Mouse (Mus musculus): ENCODE results near the gene Plekhm2. TPM values are rescaled to one million over a fixed set of nuclear protein-coding genes. Genes with fewer than 3 reads are reported as not detected.

Gene Plekhm2
- polyA plus RNA-seq, 1 experiment from 2014 or later = 8.5 TPM

DNA sequence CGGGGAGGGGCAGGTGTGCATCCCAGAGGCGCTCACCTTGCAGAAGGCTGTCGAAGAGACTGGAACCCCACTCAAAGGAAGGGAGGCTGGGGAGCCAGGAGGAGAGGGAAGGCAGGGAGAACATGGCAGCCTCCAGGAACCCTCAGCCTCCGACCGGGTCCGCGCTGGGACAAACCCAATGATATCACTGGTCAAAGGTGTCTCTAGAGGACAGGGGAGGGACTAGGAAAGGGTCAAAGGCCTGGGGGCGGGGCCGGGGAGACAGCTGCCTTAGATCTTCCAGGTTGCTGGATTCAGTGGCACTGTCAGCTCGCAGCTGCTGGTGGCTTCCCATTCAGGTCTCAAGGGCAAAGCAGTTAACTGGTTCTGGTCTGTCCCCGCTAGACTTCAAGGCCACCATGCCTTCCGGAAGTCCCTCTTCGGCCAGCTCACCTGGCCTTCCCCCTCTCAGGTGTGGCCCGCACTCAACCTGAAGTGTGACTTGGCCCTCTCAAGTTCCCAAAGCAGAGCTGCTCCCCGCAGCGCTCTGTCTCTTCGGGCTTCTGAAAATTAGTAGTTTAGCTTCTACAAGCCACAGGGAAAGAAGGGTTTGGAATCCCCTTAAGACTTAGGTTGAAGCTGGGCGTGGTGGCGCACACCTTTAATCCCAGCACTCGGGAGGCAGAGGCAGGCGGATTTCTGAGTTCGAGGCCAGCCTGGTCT is 46.7 kb downstream of the Plekhm2 start:
- no peaks in the 10 kb centered on the region for H3K27me3 ChIP-seq
- no peaks in the 10 kb centered on the region for H3K36me3 ChIP-seq
- peak overlapping the region; percentile 58 for H3K9ac ChIP-seq
- peaks cover 13% of the 10 kb centered on the region; the same call in 1 of the 2 replicates for H3K4me1 ChIP-seq
- peak overlapping the region; percentile 34 for H3K4me3 ChIP-seq
- WGBS = 16% methylated on average over 22 of the region's 22 CpGs
- H3K9me3 ChIP-seq = no peaks in the 10 kb centered on the region
- peak overlapping the region; percentile 70 for H3K4me2 ChIP-seq
- no peak for ATAC-seq (ENCODE audit: insufficient number of reproducible peaks, insufficient read depth, low FRiP score, low TSS enrichment, low read depth)
- no peak overlapping the region for H3K27ac ChIP-seq

DNA sequence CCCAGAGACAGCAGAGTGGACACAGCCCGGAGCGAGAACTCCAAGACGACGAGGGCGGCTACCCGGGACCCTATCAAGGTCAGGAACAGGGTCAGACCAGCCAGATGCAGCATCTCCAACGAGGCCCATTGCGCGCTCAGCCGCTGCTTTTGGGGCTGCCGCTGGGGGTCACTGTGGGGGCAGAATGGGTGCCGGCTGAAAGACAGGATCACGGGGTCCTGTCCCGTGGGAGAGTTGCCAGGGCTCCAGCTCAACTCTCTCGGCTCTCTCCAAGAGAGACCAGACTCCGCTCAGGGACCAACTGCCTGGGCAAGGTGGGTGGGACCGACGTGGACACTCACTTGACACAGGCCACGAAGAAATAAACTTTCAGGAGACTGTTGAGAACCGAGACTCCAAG is 47.4 kb downstream of the Plekhm2 start:
- Histone ChIP-seq H3K4me1 (peaks cover 13% of the 10 kb centered on the region; the same call in 1 of the 2 replicates), H3K4me3 (peak overlapping the region; percentile 34), H3K36me3 (no peaks in the 10 kb centered on the region), H3K27ac (no peak overlapping the region), H3K4me2 (peak overlapping the region; percentile 70), H3K9ac (peak overlapping the region; percentile 58), H3K9me3 (no peaks in the 10 kb centered on the region), H3K27me3 (no peaks in the 10 kb centered on the region)
- ATAC-seq (ENCODE audit: insufficient number of reproducible peaks, insufficient read depth, low FRiP score, low TSS enrichment, low read depth) = no peak
- WGBS = 7% methylated on average over 20 of the region's 20 CpGs

DNA sequence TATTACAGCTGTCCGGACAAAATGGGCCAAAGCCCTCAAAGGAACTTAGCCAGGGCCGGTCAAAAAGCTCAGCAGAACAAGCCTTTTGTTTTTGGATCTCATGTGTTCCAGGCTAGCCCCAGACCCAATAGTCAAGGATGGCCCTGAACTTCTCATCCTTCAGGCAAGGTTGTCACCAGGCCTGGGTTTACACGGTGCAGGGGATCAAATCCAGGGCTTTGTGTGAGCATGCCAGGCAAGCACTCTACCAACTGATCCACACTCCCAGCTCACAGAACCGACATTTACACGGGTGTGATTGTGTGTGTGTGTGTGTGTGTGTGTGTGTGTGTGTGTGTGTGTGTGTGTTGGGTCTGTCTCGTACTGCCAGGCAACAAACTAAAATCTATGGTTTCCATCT is 47.9 kb downstream of the Plekhm2 start:
- Histone ChIP-seq H3K36me3 (no peaks in the 10 kb centered on the region), H3K9me3 (no peaks in the 10 kb centered on the region), H3K27me3 (no peaks in the 10 kb centered on the region), H3K9ac (no peak overlapping the region), H3K4me3 (no peak overlapping the region), H3K4me1 (peaks cover 17% of the 10 kb centered on the region; the same call in 1 of the 2 replicates), H3K27ac (no peak overlapping the region), H3K4me2 (no peak overlapping the region)
- ATAC-seq (ENCODE audit: insufficient number of reproducible peaks, insufficient read depth, low FRiP score, low TSS enrichment, low read depth) = no peak
- 72% methylated on average over 6 of the region's 6 CpGs for WGBS

DNA sequence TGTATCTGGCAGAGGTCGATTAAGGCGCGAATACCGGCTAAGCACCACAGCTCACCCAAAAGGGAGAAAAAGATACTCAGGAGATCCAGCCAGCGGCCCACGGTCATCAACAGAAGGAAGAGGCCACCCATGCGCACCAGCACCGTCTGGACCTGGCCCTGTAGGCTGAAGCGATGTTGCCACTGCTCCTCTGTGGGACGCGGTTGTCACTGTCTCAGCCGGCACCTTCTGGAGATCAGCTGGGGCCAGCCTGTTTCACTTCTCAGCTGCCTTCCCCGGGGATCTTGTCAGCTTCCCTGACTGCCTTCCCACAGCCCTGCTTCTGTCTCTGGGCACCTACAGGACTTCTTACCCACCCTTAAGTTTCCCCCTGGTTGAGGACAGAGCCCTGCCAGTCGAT is 49.8 kb downstream of the Plekhm2 start:
- no peak for ATAC-seq (ENCODE audit: insufficient number of reproducible peaks, insufficient read depth, low FRiP score, low TSS enrichment, low read depth)
- 85% methylated on average over 14 of the region's 14 CpGs for WGBS
- no peaks in the 10 kb centered on the region for H3K9me3 ChIP-seq
- H3K27me3 ChIP-seq = no peaks in the 10 kb centered on the region
- H3K36me3 ChIP-seq = no peaks in the 10 kb centered on the region
- H3K4me3 ChIP-seq = no peak overlapping the region
- H3K4me1 ChIP-seq = peaks cover 19% of the 10 kb centered on the region; the same call in 1 of the 2 replicates
- H3K9ac ChIP-seq = no peak overlapping the region
- H3K27ac ChIP-seq = no peak overlapping the region
- H3K4me2 ChIP-seq = no peak overlapping the region

DNA sequence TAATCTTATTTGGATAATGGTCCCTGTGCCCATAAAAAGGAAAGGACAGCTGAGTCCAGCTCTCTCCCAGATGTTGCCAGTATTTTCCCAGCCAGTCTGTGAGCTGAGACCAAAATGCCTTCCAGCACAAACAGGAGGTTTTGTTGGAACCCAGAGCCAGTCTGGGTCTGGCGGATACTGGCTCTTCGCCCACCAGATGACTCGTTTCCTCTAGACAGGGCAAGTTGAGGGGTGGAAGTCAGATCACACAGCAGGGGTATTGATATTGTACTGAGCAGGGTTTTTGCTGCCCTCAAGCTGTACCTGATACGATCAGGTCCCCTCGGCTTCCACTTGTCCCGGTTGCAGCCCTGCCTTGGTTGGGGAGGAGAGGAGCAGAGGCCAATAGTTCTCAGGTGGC is 55.2 kb downstream of the Plekhm2 start:
- Histone ChIP-seq H3K27ac (no peak overlapping the region), H3K4me1 (0 out of 2 replicates have a peak, but pooled peaks cover 6% of the 10 kb centered on the region), H3K4me2 (no peak overlapping the region), H3K9ac (peak overlapping the region; percentile 1; the same call in 1 of the 2 replicates), H3K27me3 (no peaks in the 10 kb centered on the region), H3K9me3 (no peaks in the 10 kb centered on the region), H3K36me3 (no peaks in the 10 kb centered on the region), H3K4me3 (no peak overlapping the region)
- WGBS = 63% methylated on average over 6 of the region's 6 CpGs
- ATAC-seq (ENCODE audit: insufficient number of reproducible peaks, insufficient read depth, low FRiP score, low TSS enrichment, low read depth) = no peak

DNA sequence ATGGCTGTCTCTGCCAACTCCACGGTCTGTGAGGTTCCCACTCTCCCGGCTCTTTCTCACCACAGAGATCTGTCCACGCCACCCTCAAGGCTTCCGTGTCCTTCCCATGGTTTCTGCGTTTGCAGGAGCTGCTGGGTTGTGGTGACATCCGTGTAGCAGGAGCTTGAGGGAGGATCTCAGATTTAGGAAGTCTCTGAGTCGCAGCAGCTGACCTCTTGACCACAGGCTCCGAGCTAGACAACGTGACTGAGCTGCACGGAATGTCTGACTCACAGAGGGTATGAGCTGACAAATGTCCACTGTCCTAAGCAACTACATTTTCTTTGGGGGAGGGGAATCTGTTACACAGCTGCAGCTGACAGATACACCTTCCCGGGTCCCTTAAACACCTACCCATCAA is 58.8 kb downstream of the Plekhm2 start, which contains the start of gene Fblim1:
Gene Fblim1 (minus strand): TSS at position 236 of the 400 bp plus-strand sequence.
- no peak within 1 kb of the TSS for H3K27ac ChIP-seq
- no peak within 1 kb of the TSS for H3K4me2 ChIP-seq
- no peaks in the 10 kb centered on the region for H3K9me3 ChIP-seq
- no peak for ATAC-seq (ENCODE audit: insufficient number of reproducible peaks, insufficient read depth, low FRiP score, low TSS enrichment, low read depth)
- peaks cover 9% of the 10 kb centered on the region; the same call in 1 of the 2 replicates for H3K4me1 ChIP-seq
- H3K4me3 ChIP-seq = no peak within 1 kb of the TSS
- H3K9ac ChIP-seq = no peak within 1 kb of the TSS
- H3K36me3 ChIP-seq = no peaks in the 10 kb centered on the region
- no peaks in the 10 kb centered on the region for H3K27me3 ChIP-seq
- WGBS = 82% methylated on average over 11 of the region's 11 CpGs

DNA sequence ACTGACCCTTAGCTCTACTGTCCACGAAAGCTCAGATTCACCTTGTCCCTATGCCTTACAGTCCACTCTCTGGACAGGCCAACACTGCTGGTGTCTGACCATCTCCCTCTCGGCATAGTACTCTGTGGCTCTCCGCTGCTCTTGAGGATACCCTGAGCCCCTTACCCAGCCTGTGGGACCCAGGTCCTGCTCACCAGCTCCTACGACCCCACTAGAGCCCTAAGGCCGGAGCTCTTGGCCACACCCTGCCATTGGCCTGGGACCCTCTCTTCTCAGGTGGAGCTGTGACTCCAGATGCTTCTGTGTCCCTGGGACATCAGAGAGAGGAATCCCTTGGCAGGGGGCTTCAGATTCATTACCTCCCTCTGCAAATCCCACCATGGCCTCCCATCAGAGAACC is 59.3 kb downstream of the Plekhm2 start:
- Histone ChIP-seq H3K27ac (no peak overlapping the region), H3K4me1 (peaks cover 10% of the 10 kb centered on the region), H3K36me3 (no peaks in the 10 kb centered on the region), H3K27me3 (no peaks in the 10 kb centered on the region), H3K9ac (no peak overlapping the region), H3K4me3 (no peak overlapping the region), H3K4me2 (no peak overlapping the region), H3K9me3 (no peaks in the 10 kb centered on the region)
- ATAC-seq (ENCODE audit: insufficient number of reproducible peaks, insufficient read depth, low FRiP score, low TSS enrichment, low read depth) = no peak
- 89% methylated on average over 5 of the region's 5 CpGs for WGBS

DNA sequence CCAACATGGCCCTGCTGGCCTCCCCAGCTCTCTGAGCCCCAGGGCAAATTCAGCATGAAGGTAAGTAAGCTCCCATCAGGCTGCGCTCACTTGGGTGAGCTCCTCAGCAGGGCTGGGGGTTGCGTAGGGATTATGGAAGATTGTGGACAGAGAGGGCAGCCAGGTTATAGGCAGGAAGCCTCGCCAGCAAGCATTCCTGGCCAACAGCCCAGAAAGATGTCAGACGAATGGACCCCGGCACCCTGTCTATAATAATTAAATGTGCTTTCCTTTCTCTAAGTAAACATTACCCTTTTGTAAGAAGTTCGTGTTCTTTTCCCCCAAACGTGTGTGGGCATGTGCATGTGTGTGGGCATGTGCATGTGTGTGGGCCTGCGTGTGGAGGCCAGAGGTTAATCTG is 60.2 kb downstream of the Plekhm2 start:
- H3K27me3 ChIP-seq = no peaks in the 10 kb centered on the region
- no peak for ATAC-seq (ENCODE audit: insufficient number of reproducible peaks, insufficient read depth, low FRiP score, low TSS enrichment, low read depth)
- H3K9me3 ChIP-seq = no peaks in the 10 kb centered on the region
- 48% methylated on average over 8 of the region's 8 CpGs for WGBS
- H3K27ac ChIP-seq = peak overlapping the region; percentile 48
- no peak overlapping the region for H3K9ac ChIP-seq
- H3K36me3 ChIP-seq = no peaks in the 10 kb centered on the region
- no peak overlapping the region for H3K4me3 ChIP-seq
- peaks cover 18% of the 10 kb centered on the region for H3K4me1 ChIP-seq
- no peak overlapping the region for H3K4me2 ChIP-seq

DNA sequence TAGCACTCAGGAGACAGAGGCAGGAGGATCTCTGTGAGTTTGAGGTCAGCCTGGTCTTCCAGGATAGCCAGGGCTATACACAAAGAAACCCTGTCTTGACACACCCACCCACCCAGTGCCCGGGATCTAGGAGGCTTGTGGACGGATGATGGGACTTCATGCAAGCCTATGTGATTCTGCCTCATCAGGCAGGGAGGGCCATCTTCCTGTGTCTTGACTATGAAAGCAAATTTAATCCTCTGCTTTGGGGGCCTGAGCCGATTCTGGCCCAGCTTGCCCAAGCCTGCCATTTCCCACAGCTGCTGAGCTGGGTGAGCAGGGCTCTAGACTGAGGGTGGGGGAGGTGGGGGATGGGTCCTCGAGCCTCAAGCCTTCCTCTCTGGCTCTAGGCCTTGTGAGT is 60.8 kb downstream of the Plekhm2 start:
- H3K4me3 ChIP-seq = no peak overlapping the region
- no peaks in the 10 kb centered on the region for H3K36me3 ChIP-seq
- no peaks in the 10 kb centered on the region for H3K9me3 ChIP-seq
- H3K27ac ChIP-seq = peak overlapping the region; percentile 48; the same call in 1 of the 2 replicates
- no peak for ATAC-seq (ENCODE audit: insufficient number of reproducible peaks, insufficient read depth, low FRiP score, low TSS enrichment, low read depth)
- WGBS = 60% methylated on average over 4 of the region's 4 CpGs
- H3K9ac ChIP-seq = no peak overlapping the region
- no peak overlapping the region for H3K4me2 ChIP-seq
- no peaks in the 10 kb centered on the region for H3K27me3 ChIP-seq
- peaks cover 20% of the 10 kb centered on the region for H3K4me1 ChIP-seq

DNA sequence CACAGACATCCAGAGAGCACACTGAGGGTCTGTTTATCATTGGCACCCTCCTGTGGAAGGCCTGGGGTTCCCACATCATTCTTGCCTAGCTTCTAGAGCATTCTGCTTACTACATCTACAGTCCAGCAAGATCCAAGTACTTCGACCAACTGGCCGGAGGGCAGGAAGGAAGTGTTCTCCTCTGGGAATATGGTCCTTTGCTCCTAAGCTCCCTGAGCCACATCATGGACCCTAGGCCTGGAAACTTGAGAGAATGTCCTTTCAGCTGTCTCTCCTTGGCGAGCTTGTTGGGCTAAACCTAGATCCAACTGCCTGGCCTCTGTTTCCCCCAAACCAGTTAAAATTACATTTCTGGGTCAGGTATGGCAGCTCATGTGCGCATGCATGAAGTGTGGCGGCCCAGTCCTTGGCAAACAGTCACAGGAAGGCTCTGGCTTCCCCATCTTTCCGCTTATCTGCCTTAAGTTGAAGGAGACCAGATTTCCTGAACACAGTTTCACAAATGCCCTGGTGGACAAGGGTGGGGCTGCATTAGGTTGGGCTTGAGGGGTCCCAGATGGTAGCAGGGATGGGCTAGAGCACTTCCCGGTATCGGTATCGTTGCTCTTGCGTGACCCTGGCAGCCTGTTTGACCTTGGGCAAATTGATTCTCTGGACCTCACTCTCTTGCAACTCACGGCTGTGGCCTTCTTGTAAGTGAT is 62.0 kb downstream of the Plekhm2 start:
- H3K4me2 ChIP-seq = no peak overlapping the region
- H3K9me3 ChIP-seq = no peaks in the 10 kb centered on the region
- peaks cover 33% of the 10 kb centered on the region for H3K4me1 ChIP-seq
- no peak overlapping the region for H3K27ac ChIP-seq
- H3K36me3 ChIP-seq = no peaks in the 10 kb centered on the region
- no peak overlapping the region for H3K9ac ChIP-seq
- WGBS = 70% methylated on average over 11 of the region's 11 CpGs
- no peak for ATAC-seq (ENCODE audit: insufficient number of reproducible peaks, insufficient read depth, low FRiP score, low TSS enrichment, low read depth)
- no peak overlapping the region for H3K4me3 ChIP-seq
- H3K27me3 ChIP-seq = no peaks in the 10 kb centered on the region

DNA sequence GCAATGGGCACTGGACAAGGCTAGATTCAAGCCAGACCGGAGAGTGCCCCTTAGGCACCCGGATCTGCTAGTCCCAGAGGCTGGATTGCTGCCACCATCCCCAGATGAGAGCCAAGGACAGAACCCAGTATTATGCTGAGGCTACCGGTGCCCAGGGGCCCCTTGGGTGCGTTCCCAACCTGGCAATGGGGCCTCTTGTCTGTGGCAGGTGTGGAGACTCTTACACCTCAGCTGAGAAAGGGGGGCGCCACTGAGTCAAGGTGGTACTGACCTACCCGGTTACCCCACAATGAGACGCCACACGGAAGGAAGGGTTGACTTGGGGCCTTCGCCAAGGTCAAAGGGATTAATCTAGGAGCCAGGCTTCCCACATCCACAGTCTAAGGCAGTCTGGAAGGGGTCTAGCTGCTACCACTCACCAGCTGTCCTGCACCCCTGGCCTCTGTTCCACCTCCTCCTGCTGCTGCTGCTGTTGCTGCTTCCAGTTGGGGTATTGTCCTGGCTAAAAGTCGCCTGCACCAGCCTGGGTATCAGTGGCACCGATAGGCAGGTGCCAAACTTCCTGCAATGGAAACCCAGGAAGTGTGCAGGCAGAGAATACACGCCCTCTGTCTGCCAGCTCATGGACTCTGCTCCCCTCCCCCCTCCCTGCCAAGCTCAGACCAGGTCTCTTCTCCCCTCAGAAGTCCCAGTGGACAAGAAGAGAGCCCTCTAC is 63.4 kb downstream of the Plekhm2 start:
- Histone ChIP-seq H3K4me2 (no peak overlapping the region), H3K4me1 (peaks cover 33% of the 10 kb centered on the region)

More for the DNA sequence above, 63.4 kb downstream of the Plekhm2 start:
- no peaks in the 10 kb centered on the region for H3K27me3 ChIP-seq
- no peaks in the 10 kb centered on the region for H3K36me3 ChIP-seq
- H3K9ac ChIP-seq = no peak overlapping the region
- WGBS = 78% methylated on average over 12 of the region's 12 CpGs
- H3K27ac ChIP-seq = no peak overlapping the region
- no peaks in the 10 kb centered on the region for H3K9me3 ChIP-seq
- no peak for ATAC-seq (ENCODE audit: insufficient number of reproducible peaks, insufficient read depth, low FRiP score, low TSS enrichment, low read depth)
- no peak overlapping the region for H3K4me3 ChIP-seq

All from embryonic facial prominence, embryonic 13.5 days (tissue).